Mouse (Mus musculus) midbrain, embryonic 12.5 days (tissue): ENCODE measurements around the gene Zscan10. TPM values are rescaled to one million over a fixed set of nuclear protein-coding genes. Genes with fewer than 3 reads are reported as not detected.

Experiments
- ATAC-seq: fragments of 200-750 bp; cut with Nextera tagmentation; 2 replicates; pipeline ENCODE4 v1.8.0; 2017; ENCODE audit warnings: low read depth, moderate TSS enrichment, moderate library complexity; ENCODE audit not compliant: low FRiP score
- H3K27ac ChIP-seq: fragments of 300-500 bp; sonication (generic); replicated peaks from 2 replicates; pipeline ENCODE4 v1.5.1; 2016; ENCODE audit warnings: mild to moderate bottlenecking
- H3K27me3 ChIP-seq: fragments of 300-500 bp; sonication (generic); 2 replicates; pipeline ENCODE4 v1.6.1; 2016; ENCODE audit warnings: mild to moderate bottlenecking
- H3K36me3 ChIP-seq: fragments of 300-500 bp; sonication (generic); 2 replicates; pipeline ENCODE4 v1.6.1; 2016
- H3K4me1 ChIP-seq: fragments of 300-500 bp; sonication (generic); 2 replicates; pipeline ENCODE4 v1.6.1; 2016
- H3K4me2 ChIP-seq: fragments of 300-500 bp; sonication (generic); replicated peaks from 2 replicates; pipeline ENCODE4 v1.6.1; 2016; ENCODE audit warnings: mild to moderate bottlenecking, moderate library complexity
- H3K4me3 ChIP-seq: fragments of 300-500 bp; sonication (generic); 2 replicates; pipeline ENCODE4 v1.5.1; 2016; ENCODE audit warnings: mild to moderate bottlenecking
- H3K9ac ChIP-seq: fragments of 300-500 bp; sonication (generic); replicated peaks from 2 replicates; pipeline ENCODE4 v1.6.1; 2016; ENCODE audit warnings: mild to moderate bottlenecking, moderate library complexity
- H3K9me3 ChIP-seq: fragments of 300-500 bp; sonication (generic); 2 replicates; pipeline ENCODE4 v1.6.1; 2016; ENCODE audit warnings: mild to moderate bottlenecking
- WGBS: fragments of 180-500 bp; shearing (Covaris S2); methylation state at CpG from one replicate; pipeline ENCODE4 v1.1.7; 2016; 5-methylcytosine and 5-hydroxymethylcytosine counted together
- polyA plus RNA-seq: library from polyadenylated mRNA; unstranded; fragments of >200 nt; fragmentation: Nextera tagmentation; extraction: Ambion mirVana; gene quantifications from 2 replicates; pipeline ENCODE4 v1.2.1, GENCODE M21; 2016

Zscan10 gene
- polyA plus RNA-seq, 1 experiment from 2014 or later: not detected

- Histone ChIP-seq H3K27me3 (no peaks in the 10 kb centered on the region), H3K36me3 (no peaks in the 10 kb centered on the region), H3K9me3 (no peaks in the 10 kb centered on the region), H3K4me3 (no peak overlapping the region), H3K9ac (no peak overlapping the region), H3K27ac (no peak overlapping the region), H3K4me1 (peaks cover 16% of the 10 kb centered on the region), H3K4me2 (no peak overlapping the region)
- no peak for ATAC-seq
- 57% methylated on average over 5 of the region's 5 CpGs for WGBS
Measured at GRCm38 (mm10) chr17:23566787-23567186, 33.9 kb upstream of the Zscan10 start.

- Histone ChIP-seq H3K9me3 (no peaks in the 10 kb centered on the region), H3K4me1 (peaks cover 9% of the 10 kb centered on the region), H3K36me3 (peaks cover 10% of the 10 kb centered on the region), H3K9ac (no peak overlapping the region), H3K4me3 (no peak overlapping the region), H3K4me2 (no peak overlapping the region), H3K27me3 (no peaks in the 10 kb centered on the region), H3K27ac (no peak overlapping the region)
- 31% methylated on average over 5 of the region's 5 CpGs for WGBS
- ATAC-seq: no peak
Measured at GRCm38 (mm10) chr17:23568370-23568769, 32.3 kb upstream of the Zscan10 start.

- H3K9ac ChIP-seq: no peak overlapping the region
- 50% methylated on average over 6 of the region's 6 CpGs for WGBS
- no peak overlapping the region for H3K4me3 ChIP-seq
- no peak for ATAC-seq
- no peaks in the 10 kb centered on the region for H3K27me3 ChIP-seq
- H3K4me1 ChIP-seq: peaks cover 4% of the 10 kb centered on the region
- no peak overlapping the region for H3K27ac ChIP-seq
- H3K4me2 ChIP-seq: no peak overlapping the region
- H3K36me3 ChIP-seq: peaks cover 26% of the 10 kb centered on the region
- H3K9me3 ChIP-seq: no peaks in the 10 kb centered on the region
Measured at GRCm38 (mm10) chr17:23570017-23570416, 30.6 kb upstream of the Zscan10 start.

GRCm38 (mm10) chr17:23571084-23571483 lies 29.6 kb upstream of the Zscan10 start:
- H3K36me3 ChIP-seq: peaks cover 37% of the 10 kb centered on the region
- no peak overlapping the region for H3K4me3 ChIP-seq
- 29% methylated on average over 5 of the region's 5 CpGs for WGBS
- no peak overlapping the region for H3K4me2 ChIP-seq
- no peak overlapping the region for H3K27ac ChIP-seq
- H3K9ac ChIP-seq: no peak overlapping the region
- H3K9me3 ChIP-seq: no peaks in the 10 kb centered on the region
- no peaks in the 10 kb centered on the region for H3K4me1 ChIP-seq
- no peak for ATAC-seq
- no peaks in the 10 kb centered on the region for H3K27me3 ChIP-seq

- H3K27me3 ChIP-seq: no peaks in the 10 kb centered on the region
- H3K27ac ChIP-seq: no peak overlapping the region
- H3K9ac ChIP-seq: no peak overlapping the region
- no peak overlapping the region for H3K4me2 ChIP-seq
- no peak overlapping the region for H3K4me3 ChIP-seq
- no peak for ATAC-seq
- WGBS: 80% methylated on average over 6 of the region's 6 CpGs
- no peaks in the 10 kb centered on the region for H3K9me3 ChIP-seq
- peaks cover 47% of the 10 kb centered on the region for H3K36me3 ChIP-seq
- no peaks in the 10 kb centered on the region for H3K4me1 ChIP-seq
Measured at GRCm38 (mm10) chr17:23572059-23572458, 28.6 kb upstream of the Zscan10 start.

GRCm38 (mm10) chr17:23574130-23574529 lies 26.5 kb upstream of the Zscan10 start:
- H3K4me2 ChIP-seq: no peak overlapping the region
- WGBS: 90% methylated on average over 8 of the region's 8 CpGs
- H3K27me3 ChIP-seq: no peaks in the 10 kb centered on the region
- peaks cover 64% of the 10 kb centered on the region for H3K36me3 ChIP-seq
- H3K4me1 ChIP-seq: no peaks in the 10 kb centered on the region
- no peak overlapping the region for H3K4me3 ChIP-seq
- no peak for ATAC-seq
- H3K9me3 ChIP-seq: no peaks in the 10 kb centered on the region
- no peak overlapping the region for H3K9ac ChIP-seq
- no peak overlapping the region for H3K27ac ChIP-seq

GRCm38 (mm10) chr17:23575951-23576552 lies 24.6 kb upstream of the Zscan10 start:
- Histone ChIP-seq H3K4me1 (no peaks in the 10 kb centered on the region), H3K27me3 (no peaks in the 10 kb centered on the region), H3K4me2 (no peak overlapping the region), H3K27ac (no peak overlapping the region), H3K36me3 (peaks cover 83% of the 10 kb centered on the region), H3K9ac (no peak overlapping the region), H3K9me3 (no peaks in the 10 kb centered on the region), H3K4me3 (no peak overlapping the region)
- ATAC-seq: peak; percentile 27; the same call in 1 of the 2 replicates
- 94% methylated on average over 38 of the region's 38 CpGs for WGBS

GRCm38 (mm10) chr17:23584786-23585185 lies 15.9 kb upstream of the Zscan10 start:
- no peaks in the 10 kb centered on the region for H3K9me3 ChIP-seq
- H3K9ac ChIP-seq: peak overlapping the region; percentile 87
- peaks cover 25% of the 10 kb centered on the region for H3K4me1 ChIP-seq
- H3K4me2 ChIP-seq: peak overlapping the region; percentile 92
- H3K27ac ChIP-seq: no peak overlapping the region
- H3K4me3 ChIP-seq: peak overlapping the region; percentile 75
- peaks cover 20% of the 10 kb centered on the region for H3K36me3 ChIP-seq
- WGBS: 90% methylated on average over 8 of the region's 8 CpGs
- ATAC-seq: no peak
- H3K27me3 ChIP-seq: no peaks in the 10 kb centered on the region

GRCm38 (mm10) chr17:23585721-23586491 lies 14.8 kb upstream of the Zscan10 start:
- H3K4me1 ChIP-seq: peaks cover 25% of the 10 kb centered on the region
- peak overlapping the region; percentile 92 for H3K4me2 ChIP-seq
- no peaks in the 10 kb centered on the region for H3K27me3 ChIP-seq
- peak overlapping the region; percentile 87 for H3K9ac ChIP-seq
- WGBS: under 1% methylated on average over 22 of the region's 22 CpGs
- H3K27ac ChIP-seq: peak overlapping the region; percentile 31
- peak; percentile 94 for ATAC-seq
- H3K9me3 ChIP-seq: no peaks in the 10 kb centered on the region
- peak overlapping the region; percentile 75 for H3K4me3 ChIP-seq
- H3K36me3 ChIP-seq: peaks cover 9% of the 10 kb centered on the region

- no peak overlapping the region for H3K4me2 ChIP-seq
- H3K9me3 ChIP-seq: no peaks in the 10 kb centered on the region
- no peak overlapping the region for H3K4me3 ChIP-seq
- peaks cover 25% of the 10 kb centered on the region for H3K4me1 ChIP-seq
- no peak overlapping the region for H3K27ac ChIP-seq
- 0 out of 2 replicates have a peak, but pooled peaks cover 4% of the 10 kb centered on the region for H3K36me3 ChIP-seq
- no peak for ATAC-seq
- no peaks in the 10 kb centered on the region for H3K27me3 ChIP-seq
- WGBS: 60% methylated on average over 2 of the region's 2 CpGs
- H3K9ac ChIP-seq: no peak overlapping the region
Measured at GRCm38 (mm10) chr17:23587253-23587652, 13.4 kb upstream of the Zscan10 start.

GRCm38 (mm10) chr17:23592208-23592925 lies 8.3 kb upstream of the Zscan10 start:
- Histone ChIP-seq H3K9me3 (no peaks in the 10 kb centered on the region), H3K27me3 (no peaks in the 10 kb centered on the region), H3K4me2 (peak overlapping the region; percentile 67), H3K27ac (peak overlapping the region; percentile 72), H3K4me1 (no peaks in the 10 kb centered on the region), H3K4me3 (peak overlapping the region; percentile 50), H3K36me3 (no peaks in the 10 kb centered on the region), H3K9ac (peak overlapping the region; percentile 71)
- WGBS: 8% methylated on average over 34 of the region's 34 CpGs
- ATAC-seq: peak; percentile 100

- no peaks in the 10 kb centered on the region for H3K4me1 ChIP-seq
- peak overlapping the region; percentile 72 for H3K27ac ChIP-seq
- peak overlapping the region; percentile 67 for H3K4me2 ChIP-seq
- 20% methylated on average over 13 of the region's 13 CpGs for WGBS
- peak overlapping the region; percentile 71 for H3K9ac ChIP-seq
- peak; percentile 69 for ATAC-seq
- no peaks in the 10 kb centered on the region for H3K9me3 ChIP-seq
- no peaks in the 10 kb centered on the region for H3K27me3 ChIP-seq
- peak overlapping the region; percentile 50 for H3K4me3 ChIP-seq
- H3K36me3 ChIP-seq: no peaks in the 10 kb centered on the region
Measured at GRCm38 (mm10) chr17:23592926-23593300, 7.7 kb upstream of the Zscan10 start.
